Mouse (Mus musculus): ENCODE data around the gene Icam1.

GRCm38 (mm10) chr9:21022726-21023125, 6.9 kb downstream of the Icam1 start:
- no peak for TF ChIP-seq CTCF (IDR thresholded peaks at IDR 0.05; ENCODE audit: borderline replicate concordance, insufficient read depth, low read depth, low read length)
- no peak for TF ChIP-seq POLR2A (IDR thresholded peaks at IDR 0.05; ENCODE audit: borderline replicate concordance, insufficient read depth, low read length)

Data from cerebellum, adult 2 months (tissue).